Mouse (Mus musculus) liver, postnatal 0 days (tissue): Measurements from ENCODE around the gene Siae.
A peak's percentile ranks its signal among the peaks of the same experiment; 100 is the strongest.

Experiments used
- CTCF ChIP-seq: sonication (generic); IDR thresholded peaks from 2 replicates; pipeline ENCODE4 v1.5.1; 2016; ENCODE audit warnings: antibody characterized with exemption, low read depth
- EP300 ChIP-seq: IDR thresholded peaks from 2 replicates; pipeline ENCODE4 v1.6.1; 2016; ENCODE audit warnings: antibody characterized with exemption, low read depth, mild to moderate bottlenecking

GRCm38 (mm10) chr9:37517467-37517866, 38.0 kb upstream of the Siae start:
- no peak for TF ChIP-seq CTCF
- TF ChIP-seq EP300 = peak; percentile 93
